In the genomic region with DNA sequence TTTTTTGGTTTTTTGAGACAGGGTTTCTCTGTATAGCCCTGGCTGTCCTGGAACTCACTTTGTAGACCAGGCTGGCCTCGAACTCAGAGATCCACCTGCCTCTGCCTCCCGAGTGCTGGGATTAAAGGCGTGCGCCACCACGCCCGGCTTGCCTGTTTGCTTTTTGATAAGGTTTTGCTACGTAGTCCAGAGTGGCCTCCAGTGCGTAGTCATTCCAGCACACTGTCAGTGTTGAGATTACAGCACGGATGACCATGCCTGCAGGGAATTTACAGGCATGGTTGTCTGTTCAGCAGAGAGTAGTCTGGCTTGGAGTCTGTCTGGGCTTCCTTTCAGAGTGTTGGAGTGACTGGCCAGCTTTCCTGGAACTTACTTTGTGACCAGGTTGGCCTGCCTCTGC, we compare ENCODE assay signal across 16 mouse cellular contexts. TPM values are rescaled to one million over a fixed set of nuclear protein-coding genes. Genes with fewer than 3 reads are reported as not detected.
A peak's percentile ranks its signal among the peaks of the same experiment; 100 is the strongest.
DNase-seq lines count a peak whose midpoint lies in the region; ATAC-seq and TF ChIP-seq lines count a peak whose summit lies in the region.
"Not testable (repeated sequence)": the region's sequence is repeated elsewhere in the genome, so short reads cannot be mapped to it uniquely, and the experiment has no call there.
"Had no signal": no experiment of that assay in that cellular context is flagged by ENCODE, and none has a peak within 500 bp of the region (broad histone marks: within the 10 kb centered on the region; RNA-seq: fewer than 3 reads in every experiment).

No protein-coding gene starts in this region.

- H3K4me1 ChIP-seq in heart, postnatal 0 days (ENCODE audit: control insufficient read depth, insufficient read depth) = peaks cover 19% of the 10 kb centered on the region; the same call in 1 of the 2 replicates
- H3K4me1 ChIP-seq in liver, embryonic 12.5 days; liver, embryonic 14.5 days (replicated peaks; ENCODE audit: control insufficient read depth in 2 of 2, insufficient read depth in 2 of 2, low read length in 1 of 2); liver, embryonic 16.5 days (ENCODE audit: control insufficient read depth, low read depth, low read length): not testable (repeated sequence)

- H3K36me3 ChIP-seq in heart, postnatal 0 days (replicated peaks; ENCODE audit: control insufficient read depth, insufficient read depth, low read length) = 0 out of 2 replicates have a peak, but pooled peaks cover 27% of the 10 kb centered on the region
- peaks cover 65% of the 10 kb centered on the region for H3K36me3 ChIP-seq in liver, embryonic 12.5 days
- not testable (repeated sequence) for H3K36me3 ChIP-seq in liver, embryonic 14.5 days (replicated peaks; ENCODE audit: control insufficient read depth, insufficient read depth, low read depth); liver, embryonic 16.5 days (ENCODE audit: control insufficient read depth, insufficient read depth)

- not testable (repeated sequence) for H3K4me2 ChIP-seq in heart, postnatal 0 days (ENCODE audit: low read depth, low read length); liver, embryonic 12.5 days; liver, embryonic 14.5 days (ENCODE audit: low read depth); liver, embryonic 16.5 days (ENCODE audit: low read depth, low read length)

- ATAC-seq in heart, postnatal 0 days (ENCODE audit: insufficient read depth, low read depth) = not testable (repeated sequence)
- peak; percentile 37; the same call in 1 of the 2 replicates for ATAC-seq in liver, embryonic 12.5 days
- ATAC-seq in liver, embryonic 14.5 days (ENCODE audit: insufficient read depth) = peak; percentile 33; the same call in 1 of the 2 replicates
- peak; percentile 56 for ATAC-seq in liver, embryonic 16.5 days (ENCODE audit: low read depth)

- H3K9me3 ChIP-seq in heart, postnatal 0 days (replicated peaks; ENCODE audit: control insufficient read depth, low read length); liver, embryonic 12.5 days (replicated peaks); liver, embryonic 14.5 days (ENCODE audit: control insufficient read depth, low read length); liver, embryonic 16.5 days (replicated peaks; ENCODE audit: control insufficient read depth, low read length): not testable (repeated sequence)

- DNase-seq in heart, postnatal 0 days (ENCODE audit: low spot score); liver, embryonic 14.5 days (ENCODE audit: low read depth in 3 of 3, low spot score in 3 of 3): not testable (repeated sequence)

- H3K9ac ChIP-seq in heart, postnatal 0 days (replicated peaks; ENCODE audit: low read depth, low read length); liver, embryonic 12.5 days; liver, embryonic 14.5 days (replicated peaks); liver, embryonic 16.5 days (ENCODE audit: low read depth, low read length): not testable (repeated sequence)

- WGBS in heart, postnatal 0 days = 51% methylated on average over 9 of the region's 9 CpGs
- WGBS in liver, embryonic 12.5 days (ENCODE audit: insufficient replicate concordance) = 61% methylated on average over 9 of the region's 9 CpGs
- 62% methylated on average over 9 of the region's 9 CpGs for WGBS in liver, embryonic 14.5 days (ENCODE audit: insufficient replicate concordance)
- WGBS in liver, embryonic 16.5 days (ENCODE audit: insufficient replicate concordance) = 60% methylated on average over 8 of the region's 9 CpGs

- not testable (repeated sequence) for H3K27me3 ChIP-seq in heart, postnatal 0 days (ENCODE audit: control insufficient read depth, insufficient read depth, low read length); liver, embryonic 12.5 days (replicated peaks); liver, embryonic 14.5 days (ENCODE audit: control insufficient read depth, insufficient read depth, low read length); liver, embryonic 16.5 days (ENCODE audit: control insufficient read depth, insufficient read depth, low read depth, low read length)

- not testable (repeated sequence) for TF ChIP-seq EP300 in heart, postnatal 0 days (IDR thresholded peaks at IDR 0.05; ENCODE audit: low read depth); liver, embryonic 14.5 days (IDR thresholded peaks at IDR 0.05; ENCODE audit: low read depth)

- not testable (repeated sequence) for TF ChIP-seq CTCF in heart, postnatal 0 days (IDR thresholded peaks at IDR 0.05; ENCODE audit: low read depth); liver, embryonic 14.5 days (IDR thresholded peaks at IDR 0.05; ENCODE audit: low read depth)

- H3K4me3 ChIP-seq in heart, postnatal 0 days (ENCODE audit: low read depth, low read length); liver, embryonic 12.5 days; liver, embryonic 14.5 days (ENCODE audit: insufficient read depth in 1 of 2, low read depth in 2 of 2, low read length in 2 of 2); liver, embryonic 16.5 days (ENCODE audit: low read depth, low read length): not testable (repeated sequence)

- peak overlapping the region; percentile 15; the same call in 1 of the 2 replicates for H3K27ac ChIP-seq in heart, postnatal 0 days (ENCODE audit: low read depth)
- H3K27ac ChIP-seq in liver, embryonic 12.5 days; liver, embryonic 14.5 days; liver, embryonic 16.5 days (ENCODE audit: low read length): not testable (repeated sequence)

RNA-seq across cellular contexts. Expression of gene Gm5129, which starts 44.0 kb away (rescaled TPM):
- total RNA-seq in heart, postnatal 0 days (2014; rRNA removed; ENCODE audit: low replicate concordance) = not detected in 2 replicates
- polyA plus RNA-seq in heart, postnatal 0 days (2015; fragmentation: Nextera tagmentation; extraction: Ambion mirVana) = not detected in 2 replicates
- not detected in 2 replicates for polyA plus RNA-seq in liver, embryonic 12.5 days (2016; fragmentation: Nextera tagmentation; extraction: Ambion mirVana)
- polyA plus RNA-seq in liver, embryonic 14.5 days (2012; rRNA removed) = 0.76 TPM in 1 of 2 replicates, not detected in the other
- not detected in 2 replicates for polyA plus RNA-seq in liver, embryonic 14.5 days (2014; fragmentation: Nextera tagmentation; extraction: Ambion mirVana)
- not detected in 2 replicates for polyA plus RNA-seq in liver, embryonic 16.5 days (2015; fragmentation: Nextera tagmentation; extraction: Ambion mirVana)
- total RNA-seq: adrenal gland, postnatal 10 days; adrenal gland, postnatal 25 days; ES-E14; forebrain, postnatal 0 days; MEL had no signal
- polyA plus RNA-seq: adrenal gland, adult 2 months; cortical plate, adult 2 months; embryonic facial prominence, embryonic 10.5 days; embryonic facial prominence, embryonic 12.5 days; forebrain, embryonic 11.5 days; forebrain, embryonic 13.5 days; forebrain, embryonic 15.5 days; forebrain, postnatal 0 days had no signal

RNA-seq across cellular contexts. Expression of gene Dnajb6, which starts 44.2 kb away (rescaled TPM):
- 37.2 and 42.0 TPM in 2 replicates for total RNA-seq in heart, postnatal 0 days (2014; rRNA removed; ENCODE audit: low replicate concordance)
- 85.9 and 88.6 TPM in 2 replicates for polyA plus RNA-seq in heart, postnatal 0 days (2015; fragmentation: Nextera tagmentation; extraction: Ambion mirVana)
- polyA plus RNA-seq in liver, embryonic 12.5 days (2016; fragmentation: Nextera tagmentation; extraction: Ambion mirVana) = 104 and 112 TPM in 2 replicates
- 27.8 and 48.3 TPM in 2 replicates for polyA plus RNA-seq in liver, embryonic 14.5 days (2012; rRNA removed)
- polyA plus RNA-seq in liver, embryonic 14.5 days (2014; fragmentation: Nextera tagmentation; extraction: Ambion mirVana) = 76.0 and 78.7 TPM in 2 replicates
- polyA plus RNA-seq in liver, embryonic 16.5 days (2015; fragmentation: Nextera tagmentation; extraction: Ambion mirVana) = 70.9 and 75.8 TPM in 2 replicates
